Mouse (Mus musculus) brain, embryonic 18.5 days (tissue): Measurements from ENCODE around the gene Ddx39.

Experiments
- DNase-seq: peaks from one replicate; pipeline ENCODE4 v3.0.0-alpha.2; 2012; ENCODE audit warnings: low read depth, low spot score

Gene Ddx39

DNA sequence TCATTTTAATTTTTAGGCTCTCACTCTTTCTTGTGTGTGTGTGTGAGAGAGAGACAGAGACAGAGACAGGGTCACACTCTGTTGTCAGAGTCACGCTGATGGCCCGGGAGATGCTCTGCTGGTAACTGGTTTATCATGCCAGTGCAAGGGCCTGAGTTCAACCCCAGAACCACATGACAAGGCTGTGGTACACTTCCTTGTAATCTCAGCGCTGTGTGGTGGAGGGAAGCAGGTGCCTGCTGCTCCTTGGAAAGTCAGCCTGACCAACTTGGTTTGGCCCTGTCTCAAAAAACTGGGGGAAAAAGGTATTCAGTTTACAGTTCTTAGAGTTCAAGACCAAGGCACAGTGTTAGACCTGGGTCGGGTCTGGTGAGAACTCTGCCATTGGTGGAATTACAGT is 52.5 kb downstream of the Ddx39 start:
- DNase-seq, result no peak

DNA sequence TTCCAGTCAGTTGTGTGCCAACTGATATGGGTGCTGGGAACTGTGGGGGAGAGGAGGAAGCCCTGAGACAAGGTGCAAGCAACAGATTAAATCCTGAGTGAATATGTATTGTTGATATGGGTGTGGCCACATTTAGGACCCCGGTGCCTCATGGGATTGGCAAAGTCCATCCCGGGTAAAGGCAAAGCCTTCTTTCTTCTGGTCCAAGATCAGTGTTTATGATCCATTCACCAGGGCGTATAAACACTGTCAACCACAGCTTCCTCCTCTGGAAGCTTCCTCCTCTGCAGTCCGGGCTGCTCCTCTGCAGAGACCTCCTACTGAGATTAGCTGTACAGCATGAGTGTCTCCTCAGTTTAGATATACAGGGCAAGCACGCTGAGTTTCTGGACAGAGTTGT is 53.5 kb downstream of the Ddx39 start:
- DNase-seq, result no peak

DNA sequence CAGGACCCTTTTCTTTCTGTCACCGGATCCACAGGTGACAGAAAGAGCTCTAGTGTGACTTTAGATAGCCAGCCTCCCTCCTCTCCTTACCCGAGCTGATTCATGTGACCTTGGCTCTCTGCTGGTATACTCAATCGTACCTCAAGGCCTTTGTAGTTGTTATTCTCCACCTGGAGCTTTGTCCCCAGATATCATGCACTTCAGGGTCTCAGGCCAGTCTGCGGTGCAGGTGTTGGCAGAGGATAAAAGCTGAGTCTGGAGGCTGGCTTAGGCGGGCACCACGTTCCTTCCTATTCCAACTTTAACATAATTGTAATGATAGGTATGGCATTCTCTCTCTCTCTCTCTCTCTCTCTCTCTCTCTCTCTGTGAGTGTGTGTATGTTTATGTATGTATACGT is 54.7 kb downstream of the Ddx39 start:
- no peak for DNase-seq

DNA sequence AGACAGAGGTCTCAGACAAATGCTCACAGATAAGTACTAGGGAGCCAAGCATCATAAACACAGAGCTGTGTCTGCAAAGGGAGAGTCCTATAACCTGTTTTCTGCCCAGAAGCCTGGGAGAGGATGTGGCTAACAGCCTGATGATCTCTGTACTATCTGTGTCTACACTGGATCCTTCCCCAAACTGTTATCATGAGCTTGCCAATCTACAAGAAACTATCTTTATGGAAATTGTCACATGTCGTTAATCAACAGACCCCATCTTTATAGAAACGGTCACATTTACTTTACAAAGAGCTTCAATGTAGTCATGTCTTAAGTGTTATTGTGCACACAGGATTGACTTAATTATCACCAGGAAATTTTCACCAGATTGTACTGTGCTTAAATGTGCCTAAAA is 55.7 kb downstream of the Ddx39 start:
- no peak for DNase-seq

DNA sequence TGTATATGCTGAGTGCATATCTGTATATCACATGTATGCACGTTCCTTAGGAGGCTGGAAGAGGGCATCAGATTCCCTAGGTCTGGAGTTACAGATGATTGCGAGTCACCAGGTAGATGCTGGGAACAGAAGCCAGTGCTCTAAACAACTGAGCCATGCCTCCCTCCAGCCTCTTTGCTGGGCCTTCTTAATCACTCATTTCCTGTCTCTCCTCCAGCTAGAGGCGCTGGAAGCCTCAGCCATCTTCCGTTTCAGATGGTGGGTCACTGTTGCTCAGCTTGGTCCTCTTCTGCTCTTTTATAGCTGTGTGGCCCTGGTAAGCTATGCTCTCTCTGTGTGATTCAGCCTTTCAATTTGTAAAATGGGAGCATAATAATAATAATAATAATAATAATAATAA is 56.8 kb downstream of the Ddx39 start:
- DNase-seq, result no peak

DNA sequence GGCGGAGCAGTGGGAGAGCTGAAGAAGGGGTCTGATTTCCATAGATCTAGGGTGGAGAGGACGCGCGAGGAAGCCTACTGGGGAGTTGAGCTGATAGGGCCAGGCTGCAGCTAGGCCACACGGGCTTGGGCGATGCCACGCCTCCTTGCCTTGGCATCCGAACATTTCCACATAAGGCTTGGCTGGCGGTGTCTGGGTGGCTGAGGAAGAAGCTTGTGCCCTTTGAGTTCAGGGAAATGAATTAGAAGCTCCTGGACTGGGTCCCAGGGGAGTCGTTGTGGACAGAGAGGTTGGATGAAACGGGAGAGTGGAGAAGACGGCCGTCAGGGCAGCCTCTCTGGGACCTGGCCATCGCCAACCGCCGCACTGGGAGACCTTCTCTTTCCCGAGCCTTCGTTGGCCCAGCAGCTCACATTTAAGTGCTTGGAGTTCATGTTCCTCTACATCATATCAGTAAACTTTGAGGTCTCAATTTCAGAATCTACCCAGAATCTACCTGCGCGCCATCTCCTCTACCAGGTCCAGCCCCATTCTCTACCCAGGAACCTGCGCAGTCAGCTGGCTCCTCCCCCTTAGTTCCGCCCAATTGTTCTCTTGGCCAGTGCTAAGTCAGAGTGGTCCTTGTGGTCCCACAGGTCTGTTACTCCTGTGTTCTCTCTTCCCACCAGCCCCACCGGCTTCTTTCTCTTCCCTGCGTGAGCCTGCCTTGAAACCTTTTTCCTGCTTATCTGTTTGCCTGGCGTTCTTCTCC is 57.9 kb downstream of the Ddx39 start:
- DNase-seq, result no peak

DNA sequence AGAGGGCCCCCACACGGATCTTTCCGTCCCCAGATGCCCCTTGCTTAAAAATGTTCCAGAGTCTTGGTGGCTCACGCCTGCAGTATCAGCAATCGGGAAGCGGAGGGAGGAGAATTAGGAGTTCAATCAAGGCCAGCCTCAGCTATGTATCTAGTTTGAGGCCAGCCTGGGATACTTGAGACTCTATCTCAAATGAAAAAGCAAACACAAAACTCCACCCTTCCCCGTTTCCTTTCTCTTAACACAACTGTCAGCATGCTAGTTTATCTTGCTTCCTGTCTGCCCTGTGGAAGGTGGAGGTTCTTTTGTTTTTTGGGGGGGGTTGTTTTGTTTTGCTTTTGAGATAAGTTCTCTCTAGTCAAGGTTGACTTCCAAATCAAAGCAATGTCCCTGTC is 58.5 kb downstream of the Ddx39 start:
- DNase-seq, result no peak

DNA sequence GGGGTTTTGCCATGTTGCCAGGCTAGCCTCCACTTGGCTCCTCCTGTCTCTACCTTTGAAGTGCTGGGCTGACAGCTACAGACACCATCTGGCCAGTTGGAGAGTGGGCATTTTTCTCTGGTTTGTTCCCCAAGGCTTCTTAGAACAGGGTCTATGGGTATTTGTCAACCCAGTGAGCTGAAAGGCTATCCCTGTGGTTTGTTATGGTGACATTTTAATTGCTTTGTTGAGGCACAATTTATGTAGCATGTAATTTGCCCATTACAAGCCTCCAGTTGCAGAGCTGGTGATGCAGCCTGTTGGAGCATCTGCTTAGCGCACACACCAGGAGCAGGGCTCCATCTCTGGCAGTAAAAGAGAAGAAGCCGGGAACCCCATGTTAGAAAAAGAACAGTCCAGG is 59.2 kb downstream of the Ddx39 start:
- no peak for DNase-seq
